Mouse (Mus musculus): ENCODE data around the gene Nr2e1. TPM values are rescaled to one million over a fixed set of nuclear protein-coding genes. Genes with fewer than 3 reads are reported as not detected.

Nr2e1 gene
- polyA plus RNA-seq, 1 experiment from 2014 or later = not detected

DNA sequence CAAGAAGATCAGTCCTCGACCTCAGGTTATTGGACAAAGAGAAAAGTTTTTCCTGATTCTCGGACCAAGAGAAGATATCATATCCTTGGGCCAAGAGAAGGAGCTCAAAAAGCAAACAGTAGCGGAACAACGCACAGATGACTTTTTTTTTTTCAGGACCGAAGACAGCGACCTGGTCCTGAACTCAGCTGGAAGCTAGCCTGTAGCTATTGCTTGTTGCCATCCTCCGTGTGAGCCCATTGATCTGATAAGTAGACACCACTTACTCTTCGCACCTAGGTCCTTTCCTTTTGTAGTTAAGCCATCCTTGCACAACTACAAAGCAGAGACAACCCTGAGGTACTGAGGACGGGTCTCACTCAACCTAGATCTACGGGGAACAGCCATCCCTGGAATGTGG is 8.8 kb downstream of the Nr2e1 start:
- Histone ChIP-seq H3K9ac (no peak overlapping the region), H3K4me2 (no peak overlapping the region), H3K27me3 (peaks cover 95% of the 10 kb centered on the region), H3K27ac (no peak overlapping the region), H3K4me1 (peaks cover 8% of the 10 kb centered on the region), H3K9me3 (no peaks in the 10 kb centered on the region), H3K4me3 (no peak overlapping the region), H3K36me3 (no peaks in the 10 kb centered on the region)
- ATAC-seq (ENCODE audit: insufficient number of reproducible peaks, low FRiP score, low TSS enrichment, low read depth) = no peak
- 2% methylated on average over 10 of the region's 10 CpGs for WGBS

DNA sequence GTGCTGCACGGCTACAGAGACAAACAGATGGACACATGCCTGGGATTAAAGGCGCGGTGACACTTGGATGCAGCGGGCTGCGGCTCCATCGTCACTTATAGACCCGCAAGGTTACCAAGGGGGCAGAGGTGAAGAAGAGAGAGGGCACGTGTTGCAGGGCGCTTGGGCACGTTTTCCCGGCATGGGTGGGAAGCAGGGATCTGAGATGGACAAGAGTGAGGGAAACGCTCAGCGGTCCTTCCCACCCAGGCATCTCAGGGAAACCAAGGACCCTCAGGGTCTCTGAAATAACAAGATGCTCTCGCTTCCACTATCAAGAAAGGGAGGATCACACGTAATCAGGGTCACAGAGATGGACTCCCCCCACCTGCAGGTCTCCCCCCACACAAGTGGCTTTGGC is 10.5 kb downstream of the Nr2e1 start:
- H3K9me3 ChIP-seq = no peaks in the 10 kb centered on the region
- 0 out of 2 replicates have a peak, but pooled peaks cover 4% of the 10 kb centered on the region for H3K4me1 ChIP-seq
- no peak for ATAC-seq (ENCODE audit: insufficient number of reproducible peaks, low FRiP score, low TSS enrichment, low read depth)
- H3K27me3 ChIP-seq = peaks cover 93% of the 10 kb centered on the region
- H3K9ac ChIP-seq = no peak overlapping the region
- H3K27ac ChIP-seq = no peak overlapping the region
- no peak overlapping the region for H3K4me3 ChIP-seq
- no peaks in the 10 kb centered on the region for H3K36me3 ChIP-seq
- H3K4me2 ChIP-seq = no peak overlapping the region
- WGBS = 3% methylated on average over 15 of the region's 15 CpGs

DNA sequence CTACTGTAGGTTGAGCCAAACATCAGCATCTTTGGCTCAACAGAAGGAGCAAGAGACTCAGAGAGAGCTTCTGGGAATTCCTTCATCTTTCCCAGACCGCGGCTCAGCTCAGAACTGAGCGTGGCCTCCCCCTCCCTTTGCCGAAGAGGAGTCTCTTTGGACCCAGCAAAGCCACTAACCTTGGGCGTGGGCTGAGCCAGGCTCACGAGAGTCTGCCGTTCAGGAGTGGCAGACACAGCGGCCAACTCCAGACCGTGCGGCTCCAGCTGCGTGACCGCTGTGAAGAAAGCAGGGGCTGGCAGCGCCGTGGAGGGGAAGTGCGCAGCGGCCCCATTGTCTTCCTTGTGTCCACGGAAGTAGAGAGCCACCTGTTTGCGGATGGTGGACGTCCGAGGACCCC is 10.9 kb downstream of the Nr2e1 start:
- Histone ChIP-seq H3K27ac (no peak overlapping the region), H3K4me1 (0 out of 2 replicates have a peak, but pooled peaks cover 4% of the 10 kb centered on the region), H3K27me3 (peaks cover 92% of the 10 kb centered on the region), H3K9ac (no peak overlapping the region), H3K9me3 (no peaks in the 10 kb centered on the region), H3K36me3 (no peaks in the 10 kb centered on the region), H3K4me2 (no peak overlapping the region), H3K4me3 (no peak overlapping the region)
- WGBS = under 1% methylated on average over 20 of the region's 20 CpGs
- no peak for ATAC-seq (ENCODE audit: insufficient number of reproducible peaks, low FRiP score, low TSS enrichment, low read depth)

GRCm38 (mm10) chr10:42562272-42562671 is 21.2 kb downstream of the Nr2e1 start:
- Histone ChIP-seq H3K9me3 (no peaks in the 10 kb centered on the region), H3K4me2 (no peak overlapping the region), H3K27ac (no peak overlapping the region), H3K4me3 (no peak overlapping the region), H3K4me1 (0 out of 2 replicates have a peak, but pooled peaks cover 4% of the 10 kb centered on the region), H3K9ac (no peak overlapping the region), H3K36me3 (no peaks in the 10 kb centered on the region), H3K27me3 (peaks cover 35% of the 10 kb centered on the region)
- under 1% methylated on average over 12 of the region's 12 CpGs for WGBS
- no peak for ATAC-seq (ENCODE audit: insufficient number of reproducible peaks, low FRiP score, low TSS enrichment, low read depth)

DNA sequence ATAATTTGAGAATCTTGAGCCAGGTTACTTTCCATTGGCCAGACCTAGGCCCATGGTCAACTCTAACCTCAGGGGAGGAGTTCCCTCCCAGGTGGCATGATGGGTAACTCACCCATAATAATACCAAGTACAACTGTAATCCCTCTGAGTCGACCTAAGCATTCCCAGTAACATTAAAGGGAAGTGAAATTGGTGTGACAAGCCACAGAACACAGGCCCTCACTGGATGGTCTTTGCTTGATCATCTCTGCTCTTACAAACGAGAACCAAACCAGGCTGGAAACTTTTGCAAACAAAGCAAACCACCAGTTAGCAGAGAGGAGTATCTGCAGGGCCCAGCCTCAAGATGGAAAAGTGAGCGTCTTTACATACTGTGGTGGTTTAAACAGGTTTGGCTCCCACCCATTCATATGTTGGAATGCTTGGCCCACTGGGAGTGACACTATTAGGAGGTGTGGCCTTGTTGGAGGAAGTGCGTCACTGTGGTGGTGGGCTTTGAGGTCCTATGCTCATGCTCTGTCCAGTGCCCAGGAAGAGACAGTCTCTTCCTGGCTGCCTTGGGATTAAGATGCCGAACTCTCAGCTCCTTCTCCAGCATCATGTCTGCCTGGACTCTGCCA is 23.7 kb downstream of the Nr2e1 start:
- WGBS = 76% methylated on average over 5 of the region's 5 CpGs
- no peak for ATAC-seq (ENCODE audit: insufficient number of reproducible peaks, low FRiP score, low TSS enrichment, low read depth)

DNA sequence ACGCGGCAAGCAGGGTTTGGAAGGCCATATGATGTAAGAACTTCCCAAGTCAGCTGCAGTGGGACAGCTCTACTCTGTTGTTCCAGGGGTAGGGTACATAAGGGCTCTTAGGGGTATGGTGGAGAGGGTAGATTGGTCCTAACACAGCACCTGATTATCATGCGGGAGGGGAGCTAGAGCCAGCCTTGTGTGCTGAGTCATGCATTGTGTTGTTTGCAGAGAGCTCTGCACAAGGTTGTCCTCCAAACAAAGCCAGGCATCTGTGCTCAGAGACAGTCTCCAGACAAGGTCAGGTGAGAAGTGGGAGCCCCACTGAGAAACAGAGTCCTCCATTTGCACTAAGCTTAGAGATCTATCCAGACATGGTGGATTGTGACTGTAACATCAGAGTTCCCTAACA is 36.9 kb downstream of the Nr2e1 start:
- no peaks in the 10 kb centered on the region for H3K36me3 ChIP-seq
- no peak overlapping the region for H3K9ac ChIP-seq
- no peaks in the 10 kb centered on the region for H3K27me3 ChIP-seq
- ATAC-seq (ENCODE audit: insufficient number of reproducible peaks, low FRiP score, low TSS enrichment, low read depth) = no peak
- H3K9me3 ChIP-seq = no peaks in the 10 kb centered on the region
- no peak overlapping the region for H3K4me2 ChIP-seq
- H3K4me1 ChIP-seq = no peaks in the 10 kb centered on the region
- H3K4me3 ChIP-seq = no peak overlapping the region
- WGBS = 92% methylated on average over 3 of the region's 3 CpGs
- H3K27ac ChIP-seq = no peak overlapping the region

More for the DNA sequence above, 23.7 kb downstream of the Nr2e1 start:
- Histone ChIP-seq H3K36me3 (no peaks in the 10 kb centered on the region), H3K9me3 (no peaks in the 10 kb centered on the region), H3K4me1 (0 out of 2 replicates have a peak, but pooled peaks cover 4% of the 10 kb centered on the region), H3K27ac (no peak overlapping the region), H3K4me3 (no peak overlapping the region), H3K27me3 (peaks cover 9% of the 10 kb centered on the region), H3K4me2 (no peak overlapping the region), H3K9ac (no peak overlapping the region)

GRCm38 (mm10) chr10:42545707-42546503 is 37.5 kb downstream of the Nr2e1 start:
- H3K4me3 ChIP-seq = no peak overlapping the region
- H3K9ac ChIP-seq = no peak overlapping the region
- H3K27me3 ChIP-seq = no peaks in the 10 kb centered on the region
- no peaks in the 10 kb centered on the region for H3K36me3 ChIP-seq
- H3K4me2 ChIP-seq = no peak overlapping the region
- H3K4me1 ChIP-seq = no peaks in the 10 kb centered on the region
- no peak overlapping the region for H3K27ac ChIP-seq
- WGBS = 71% methylated on average over 6 of the region's 6 CpGs
- H3K9me3 ChIP-seq = no peaks in the 10 kb centered on the region
- ATAC-seq (ENCODE audit: insufficient number of reproducible peaks, low FRiP score, low TSS enrichment, low read depth) = no peak

GRCm38 (mm10) chr10:42537571-42538316 is 45.7 kb downstream of the Nr2e1 start:
- WGBS = 76% methylated on average over 9 of the region's 9 CpGs
- ATAC-seq (ENCODE audit: insufficient number of reproducible peaks, low FRiP score, low TSS enrichment, low read depth) = no peak
- H3K4me1 ChIP-seq = no peaks in the 10 kb centered on the region
- no peaks in the 10 kb centered on the region for H3K9me3 ChIP-seq
- H3K4me2 ChIP-seq = no peak overlapping the region
- no peak overlapping the region for H3K27ac ChIP-seq
- H3K27me3 ChIP-seq = no peaks in the 10 kb centered on the region
- H3K4me3 ChIP-seq = no peak overlapping the region
- no peak overlapping the region for H3K9ac ChIP-seq
- H3K36me3 ChIP-seq = peaks cover 39% of the 10 kb centered on the region

DNA sequence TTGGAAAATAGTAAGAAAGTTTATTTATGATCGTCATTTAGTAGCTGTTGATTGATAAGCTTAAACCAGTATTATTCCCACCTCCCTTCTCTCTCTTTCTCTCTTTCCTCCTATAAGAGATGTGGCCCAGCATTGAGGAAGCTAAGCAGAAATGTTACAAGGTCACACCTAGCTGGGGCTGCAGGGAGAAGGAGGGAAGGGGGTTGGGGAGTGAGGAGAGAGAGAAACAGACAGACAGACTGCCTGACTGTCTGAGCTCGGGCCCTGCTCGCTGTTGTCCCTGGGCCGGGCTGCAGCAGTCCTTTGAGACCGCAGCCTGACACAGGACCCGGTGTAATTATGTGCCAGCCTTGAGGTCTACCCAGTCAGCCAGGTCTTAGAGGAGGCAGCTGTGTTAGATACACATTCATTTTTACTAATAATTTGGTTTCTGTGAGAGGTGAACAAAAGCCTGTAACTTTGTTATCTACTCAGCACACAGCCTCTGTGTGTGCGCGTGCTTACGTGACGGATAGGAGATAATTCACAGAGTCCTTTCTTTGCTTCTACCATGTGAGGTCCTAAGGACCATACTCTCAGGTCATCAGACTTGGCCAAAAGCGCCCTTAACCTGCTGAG is 49.5 kb downstream of the Nr2e1 start:
- Histone ChIP-seq H3K27ac (no peak overlapping the region), H3K9me3 (no peaks in the 10 kb centered on the region), H3K36me3 (peaks cover 63% of the 10 kb centered on the region), H3K27me3 (no peaks in the 10 kb centered on the region), H3K9ac (no peak overlapping the region), H3K4me2 (no peak overlapping the region), H3K4me3 (no peak overlapping the region), H3K4me1 (no peaks in the 10 kb centered on the region)
- WGBS = 92% methylated on average over 11 of the region's 11 CpGs
- no peak for ATAC-seq (ENCODE audit: insufficient number of reproducible peaks, low FRiP score, low TSS enrichment, low read depth)

- H3K4me3 ChIP-seq = no peak overlapping the region
- H3K4me1 ChIP-seq = peaks cover 16% of the 10 kb centered on the region
- H3K36me3 ChIP-seq = peaks cover 38% of the 10 kb centered on the region
- WGBS = 96% methylated on average over 3 of the region's 3 CpGs
- H3K9ac ChIP-seq = no peak overlapping the region
- H3K27ac ChIP-seq = no peak overlapping the region
- ATAC-seq (ENCODE audit: insufficient number of reproducible peaks, low FRiP score, low TSS enrichment, low read depth) = no peak
- H3K4me2 ChIP-seq = no peak overlapping the region
- no peaks in the 10 kb centered on the region for H3K9me3 ChIP-seq
- no peaks in the 10 kb centered on the region for H3K27me3 ChIP-seq
These were observed 57.8 kb downstream of the Nr2e1 start for GRCm38 (mm10) chr10:42525682-42526081.

- no peak for ATAC-seq (ENCODE audit: insufficient number of reproducible peaks, low FRiP score, low TSS enrichment, low read depth)
- no peak overlapping the region for H3K4me2 ChIP-seq
- H3K27ac ChIP-seq = no peak overlapping the region
- H3K4me1 ChIP-seq = peaks cover 16% of the 10 kb centered on the region
- H3K36me3 ChIP-seq = peaks cover 24% of the 10 kb centered on the region
- H3K9ac ChIP-seq = no peak overlapping the region
- H3K4me3 ChIP-seq = no peak overlapping the region
- no peaks in the 10 kb centered on the region for H3K27me3 ChIP-seq
- no peaks in the 10 kb centered on the region for H3K9me3 ChIP-seq
- 51% methylated on average over 11 of the region's 11 CpGs for WGBS
These were observed 59.8 kb downstream of the Nr2e1 start for GRCm38 (mm10) chr10:42523556-42524162.

Data from limb, embryonic 15.5 days (tissue).